Mouse (Mus musculus) frontal cortex, postnatal 14 days (tissue): Measurements from ENCODE around the gene Cog5.

ENCODE experiments used
- DNase-seq, 2 experiments: peaks; one replicate each; pipeline ENCODE4 v3.0.0; 2022; ENCODE audit warnings: low spot score in 2 of 2

The Cog5 gene

GRCm38 (mm10) chr12:31709665-31710064 lies 55.0 kb downstream of the Cog5 start:
- no peak for DNase-seq

GRCm38 (mm10) chr12:31712233-31712632 lies 57.6 kb downstream of the Cog5 start:
- DNase-seq: no peak

GRCm38 (mm10) chr12:31712727-31713126 lies 58.1 kb downstream of the Cog5 start:
- DNase-seq: no peak

- peak; percentile 52 to 58 for DNase-seq
Measured at GRCm38 (mm10) chr12:31713600-31713999, 58.9 kb downstream of the Cog5 start, which contains the start of gene Gpr22. TSS of gene Gpr22 (minus strand) at chr12:31713947.

- DNase-seq: no peak
Measured at GRCm38 (mm10) chr12:31714070-31714469, 59.4 kb downstream of the Cog5 start.

- no peak for DNase-seq
Measured at GRCm38 (mm10) chr12:31719586-31720275, 65.1 kb downstream of the Cog5 start.

GRCm38 (mm10) chr12:31724576-31724975 lies 69.9 kb downstream of the Cog5 start:
- DNase-seq: no peak

GRCm38 (mm10) chr12:31725511-31726275 lies 71.0 kb downstream of the Cog5 start:
- DNase-seq: no peak

- DNase-seq: no peak
Measured at GRCm38 (mm10) chr12:31726707-31727106, 72.0 kb downstream of the Cog5 start.

- no peak for DNase-seq
Measured at GRCm38 (mm10) chr12:31730126-31730525, 75.5 kb downstream of the Cog5 start.

- DNase-seq: no peak
Measured at GRCm38 (mm10) chr12:31734616-31735015, 79.9 kb downstream of the Cog5 start.

- DNase-seq: no peak
Measured at GRCm38 (mm10) chr12:31747301-31747700, 92.6 kb downstream of the Cog5 start.

- DNase-seq: no peak
Measured at GRCm38 (mm10) chr12:31749846-31750245, 95.2 kb downstream of the Cog5 start.

GRCm38 (mm10) chr12:31754465-31754864 lies 99.8 kb downstream of the Cog5 start:
- DNase-seq: no peak

- no peak for DNase-seq
Measured at GRCm38 (mm10) chr12:31755885-31756755, 101.5 kb downstream of the Cog5 start.

- no peak for DNase-seq
Measured at GRCm38 (mm10) chr12:31773612-31774011, 118.9 kb downstream of the Cog5 start.

GRCm38 (mm10) chr12:31784291-31784690 lies 129.6 kb downstream of the Cog5 start:
- no peak for DNase-seq

GRCm38 (mm10) chr12:31788530-31788929 lies 133.9 kb downstream of the Cog5 start:
- DNase-seq: no peak

- DNase-seq: no peak
Measured at GRCm38 (mm10) chr12:31806410-31807154, 151.9 kb downstream of the Cog5 start.

GRCm38 (mm10) chr12:31818051-31818461 lies 163.4 kb downstream of the Cog5 start:
- no peak for DNase-seq

- no peak for DNase-seq
Measured at GRCm38 (mm10) chr12:31819096-31819495, 164.4 kb downstream of the Cog5 start.
